Mouse (Mus musculus): ENCODE data around the gene N4bp3. TPM values are rescaled to one million over a fixed set of nuclear protein-coding genes. Genes with fewer than 3 reads are reported as not detected.

Gene N4bp3
- polyA plus RNA-seq, 1 experiment from 2014 or later = 22.3 TPM

DNA sequence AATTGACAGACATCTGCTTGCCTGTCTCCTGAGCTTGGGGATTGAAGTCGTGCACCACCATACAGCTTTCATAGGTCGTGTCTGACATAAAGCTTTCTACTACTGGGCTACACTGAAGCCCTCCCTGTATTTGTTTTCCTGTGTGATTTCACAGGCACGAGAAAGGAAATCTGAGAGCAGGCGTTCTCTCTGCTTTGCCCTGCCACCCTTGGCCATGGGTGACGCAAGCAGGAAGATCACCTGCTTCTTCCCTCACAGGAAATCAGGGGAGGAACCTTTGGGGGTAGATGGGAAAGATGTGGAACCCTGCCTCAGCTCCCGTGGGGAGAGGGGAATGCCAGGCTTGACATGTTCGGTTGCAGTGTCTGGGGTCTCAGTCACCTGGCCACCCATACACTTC lies 7.6 kb upstream of the N4bp3 start:
- H3K27me3 ChIP-seq (ENCODE audit: control insufficient read depth, insufficient read depth, low read depth, low read length) = no peaks in the 10 kb centered on the region
- WGBS = 74% methylated on average over 7 of the region's 7 CpGs
- no peaks in the 10 kb centered on the region for H3K9me3 ChIP-seq (replicated peaks; ENCODE audit: control insufficient read depth, low read length, poor library complexity, severe bottlenecking)
- H3K4me2 ChIP-seq (ENCODE audit: low read length) = no peak overlapping the region
- no peak overlapping the region for H3K9ac ChIP-seq (ENCODE audit: low read depth, low read length)
- H3K4me1 ChIP-seq (ENCODE audit: control insufficient read depth, insufficient read depth, low read length) = no peaks in the 10 kb centered on the region
- no peak overlapping the region for H3K27ac ChIP-seq (ENCODE audit: low read length)
- no peak overlapping the region for H3K4me3 ChIP-seq (ENCODE audit: low read depth, low read length)
- no peaks in the 10 kb centered on the region for H3K36me3 ChIP-seq (ENCODE audit: control insufficient read depth, insufficient read depth, low read length)
- no peak for ATAC-seq

DNA sequence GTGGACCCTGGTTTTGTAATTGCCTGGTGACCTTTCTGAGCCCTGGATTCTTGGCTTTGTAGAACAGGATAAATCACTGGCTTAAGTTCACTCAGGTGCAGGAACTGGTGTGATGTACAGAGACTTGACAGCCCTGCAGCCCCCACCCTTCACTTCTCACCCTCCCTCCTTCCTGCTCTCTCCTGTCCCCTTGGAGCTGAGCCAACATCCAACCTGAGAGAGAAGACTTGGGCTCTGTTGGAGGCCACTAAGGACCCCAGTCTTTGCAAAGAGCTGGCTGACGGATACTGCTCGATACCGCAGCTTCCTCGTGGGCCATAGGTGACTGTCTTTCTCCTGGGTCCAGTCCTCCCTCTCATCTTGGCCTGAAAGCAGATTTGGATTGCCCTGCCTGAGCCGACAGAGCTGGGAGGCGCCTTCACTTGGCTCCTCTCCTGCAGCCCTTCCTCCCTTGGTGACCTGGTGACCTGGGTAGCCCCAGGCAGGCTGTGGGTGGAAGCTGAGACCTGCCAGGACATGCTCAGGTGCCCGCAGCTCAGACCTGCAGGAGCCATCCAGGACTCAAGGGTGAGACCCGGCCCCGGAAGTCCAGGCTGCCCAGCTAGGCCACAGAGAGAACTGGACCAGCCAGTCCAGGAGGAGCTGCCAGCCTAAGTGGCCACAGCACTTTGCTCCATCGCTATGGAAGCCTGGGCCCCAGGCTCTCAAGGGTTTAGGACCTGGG lies 6.3 kb upstream of the N4bp3 start:
- 86% methylated on average over 10 of the region's 10 CpGs for WGBS
- Histone ChIP-seq H3K4me2 (ENCODE audit: low read length) (no peak overlapping the region), H3K4me3 (ENCODE audit: low read depth, low read length) (no peak overlapping the region), H3K27ac (ENCODE audit: low read length) (no peak overlapping the region), H3K36me3 (ENCODE audit: control insufficient read depth, insufficient read depth, low read length) (no peaks in the 10 kb centered on the region), H3K9me3 (replicated peaks; ENCODE audit: control insufficient read depth, low read length, poor library complexity, severe bottlenecking) (no peaks in the 10 kb centered on the region), H3K4me1 (ENCODE audit: control insufficient read depth, insufficient read depth, low read length) (no peaks in the 10 kb centered on the region), H3K27me3 (ENCODE audit: control insufficient read depth, insufficient read depth, low read depth, low read length) (no peaks in the 10 kb centered on the region), H3K9ac (ENCODE audit: low read depth, low read length) (no peak overlapping the region)
- ATAC-seq = no peak

DNA sequence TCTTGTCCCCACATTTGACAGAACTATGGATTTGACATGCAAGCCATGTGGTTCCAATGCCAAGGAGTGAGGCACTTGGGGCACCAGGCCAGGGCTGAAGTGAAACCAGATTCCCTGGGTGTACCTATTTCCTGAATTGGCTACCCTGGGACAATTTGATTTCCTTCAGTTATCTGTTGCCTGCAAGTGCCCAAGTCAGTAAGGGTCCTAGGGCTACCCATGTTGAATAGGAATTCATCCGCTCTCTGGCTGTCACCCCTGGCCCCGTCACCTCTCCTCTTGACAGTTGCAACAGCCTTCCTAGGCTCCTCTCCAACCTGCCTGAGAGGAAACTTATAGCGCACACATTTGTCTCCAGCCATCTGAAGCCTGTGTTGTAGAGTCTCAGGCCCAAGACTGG lies 4.2 kb upstream of the N4bp3 start:
- no peaks in the 10 kb centered on the region; the same call in 1 of the 2 replicates for H3K27me3 ChIP-seq (ENCODE audit: control insufficient read depth, insufficient read depth, low read depth, low read length)
- no peak overlapping the region for H3K9ac ChIP-seq (ENCODE audit: low read depth, low read length)
- no peaks in the 10 kb centered on the region for H3K9me3 ChIP-seq (replicated peaks; ENCODE audit: control insufficient read depth, low read length, poor library complexity, severe bottlenecking)
- H3K36me3 ChIP-seq (ENCODE audit: control insufficient read depth, insufficient read depth, low read length) = no peaks in the 10 kb centered on the region
- H3K4me1 ChIP-seq (ENCODE audit: control insufficient read depth, insufficient read depth, low read length) = peaks cover 3% of the 10 kb centered on the region
- H3K27ac ChIP-seq (ENCODE audit: low read length) = no peak overlapping the region
- H3K4me3 ChIP-seq (ENCODE audit: low read depth, low read length) = no peak overlapping the region
- ATAC-seq = no peak
- H3K4me2 ChIP-seq (ENCODE audit: low read length) = no peak overlapping the region
- WGBS = 95% methylated on average over 3 of the region's 3 CpGs

DNA sequence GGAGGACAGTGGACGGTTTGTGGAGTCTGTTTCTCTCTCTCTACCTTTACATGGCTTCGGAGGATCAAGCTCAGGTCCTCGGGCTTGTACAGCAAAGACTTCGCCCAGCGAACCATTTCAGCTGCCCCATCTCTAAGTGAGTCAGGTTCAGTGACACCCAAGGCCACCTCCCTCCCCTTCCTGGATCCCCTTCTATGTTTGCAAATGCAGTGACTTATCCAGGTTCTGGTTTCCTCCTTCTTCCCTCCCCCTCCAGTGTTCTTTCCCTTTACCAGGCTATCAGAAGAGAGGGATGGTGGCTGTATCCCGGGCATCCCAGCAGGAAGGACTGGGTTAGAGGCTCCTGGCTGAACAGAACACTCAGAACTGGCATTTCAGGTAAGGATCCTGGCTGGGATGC lies 3.1 kb upstream of the N4bp3 start:
- no peak overlapping the region for H3K27ac ChIP-seq (ENCODE audit: low read length)

DNA sequence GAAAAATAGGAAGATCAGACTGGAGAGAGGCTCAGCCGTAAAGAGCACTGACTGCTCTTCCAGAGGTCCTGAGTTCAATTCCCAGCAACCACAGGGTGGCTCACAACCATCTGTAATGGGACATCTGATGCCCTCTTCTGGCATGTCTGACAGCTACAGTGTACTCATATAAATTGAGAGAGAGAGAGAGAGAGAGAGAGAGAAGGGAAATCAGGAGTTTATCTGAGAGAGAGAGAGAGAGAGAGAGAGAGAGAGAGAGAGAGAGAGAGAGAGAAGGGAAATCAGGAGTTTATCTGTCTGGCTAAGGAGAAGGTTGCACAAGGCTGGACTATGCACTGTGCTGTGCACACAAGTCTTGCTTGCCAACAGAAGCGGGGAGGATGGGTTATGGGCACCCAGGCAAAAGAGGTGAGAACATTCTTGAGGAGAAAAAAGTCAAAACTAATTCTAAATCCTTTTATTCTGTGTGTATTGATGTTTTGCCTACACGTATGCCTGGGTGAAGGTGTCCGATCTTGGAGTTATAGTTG lies 2.3 kb upstream of the N4bp3 start:
- Histone ChIP-seq H3K36me3 (ENCODE audit: control insufficient read depth, insufficient read depth, low read length) (no peaks in the 10 kb centered on the region), H3K27ac (ENCODE audit: low read length) (no peak overlapping the region), H3K9me3 (replicated peaks; ENCODE audit: control insufficient read depth, low read length, poor library complexity, severe bottlenecking) (no peaks in the 10 kb centered on the region), H3K9ac (ENCODE audit: low read depth, low read length) (no peak overlapping the region), H3K4me2 (ENCODE audit: low read length) (no peak overlapping the region), H3K4me1 (ENCODE audit: control insufficient read depth, insufficient read depth, low read length) (peaks cover 14% of the 10 kb centered on the region), H3K27me3 (ENCODE audit: control insufficient read depth, insufficient read depth, low read depth, low read length) (peaks cover 6% of the 10 kb centered on the region; the same call in 1 of the 2 replicates), H3K4me3 (ENCODE audit: low read depth, low read length) (no peak overlapping the region)
- WGBS = 90% methylated on average over 4 of the region's 4 CpGs
- ATAC-seq = no peak

More for the DNA sequence above, 3.1 kb upstream of the N4bp3 start:
- H3K4me1 ChIP-seq (ENCODE audit: control insufficient read depth, insufficient read depth, low read length) = peaks cover 13% of the 10 kb centered on the region
- no peak for ATAC-seq
- no peak overlapping the region for H3K9ac ChIP-seq (ENCODE audit: low read depth, low read length)
- H3K4me3 ChIP-seq (ENCODE audit: low read depth, low read length) = no peak overlapping the region
- 85% methylated on average over 6 of the region's 6 CpGs for WGBS
- no peak overlapping the region for H3K4me2 ChIP-seq (ENCODE audit: low read length)
- no peaks in the 10 kb centered on the region for H3K36me3 ChIP-seq (ENCODE audit: control insufficient read depth, insufficient read depth, low read length)
- peaks cover 6% of the 10 kb centered on the region; the same call in 1 of the 2 replicates for H3K27me3 ChIP-seq (ENCODE audit: control insufficient read depth, insufficient read depth, low read depth, low read length)
- H3K9me3 ChIP-seq (replicated peaks; ENCODE audit: control insufficient read depth, low read length, poor library complexity, severe bottlenecking) = no peaks in the 10 kb centered on the region

DNA sequence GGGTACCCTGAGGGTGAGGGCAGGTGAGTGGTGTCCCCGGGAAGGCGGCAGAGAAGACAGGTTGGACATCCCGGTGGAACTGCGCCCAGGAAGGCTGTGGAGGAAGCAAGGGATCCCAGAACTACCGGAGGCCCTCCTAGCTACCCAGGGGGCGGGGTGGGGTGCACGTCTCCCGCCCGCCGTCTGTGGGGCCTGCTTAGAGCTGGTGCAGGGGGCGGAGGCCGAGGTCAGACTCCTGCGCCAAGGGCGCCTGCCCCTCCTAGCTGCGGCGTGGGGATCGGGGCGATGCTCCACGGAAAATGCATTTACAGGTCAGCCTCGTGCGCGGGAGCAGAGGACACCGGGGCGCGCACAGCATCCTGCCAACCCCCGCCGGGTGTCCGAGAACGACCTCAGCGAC lies 381 bp downstream of the N4bp3 start:
- peaks cover 14% of the 10 kb centered on the region for H3K4me1 ChIP-seq (ENCODE audit: control insufficient read depth, insufficient read depth, low read length)
- WGBS = 2% methylated on average over 28 of the region's 30 CpGs

DNA sequence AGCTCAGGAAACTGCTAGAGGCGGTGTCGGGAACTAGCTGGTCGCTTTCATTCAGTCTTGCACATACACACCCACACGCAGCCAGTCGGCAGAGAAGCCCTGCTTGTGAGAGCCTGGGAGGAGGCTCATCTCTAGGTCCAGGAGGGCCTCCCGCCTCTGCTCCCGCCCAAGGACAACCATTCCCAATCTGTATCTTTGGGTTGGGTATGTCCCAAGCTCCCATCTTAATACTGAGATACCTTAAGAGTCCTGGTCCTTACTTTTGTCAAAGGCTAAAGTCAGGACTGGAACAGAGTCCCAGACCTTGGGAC lies 798 bp downstream of the N4bp3 start:
- Histone ChIP-seq H3K4me1 (ENCODE audit: control insufficient read depth, insufficient read depth, low read length) (peaks cover 14% of the 10 kb centered on the region), H3K4me2 (ENCODE audit: low read length) (peak overlapping the region; percentile 95), H3K36me3 (ENCODE audit: control insufficient read depth, insufficient read depth, low read length) (peaks cover 3% of the 10 kb centered on the region), H3K27ac (ENCODE audit: low read length) (no peak overlapping the region), H3K9ac (ENCODE audit: low read depth, low read length) (peak overlapping the region; percentile 82), H3K4me3 (ENCODE audit: low read depth, low read length) (peak overlapping the region; percentile 77), H3K27me3 (ENCODE audit: control insufficient read depth, insufficient read depth, low read depth, low read length) (peaks cover 6% of the 10 kb centered on the region; the same call in 1 of the 2 replicates), H3K9me3 (replicated peaks; ENCODE audit: control insufficient read depth, low read length, poor library complexity, severe bottlenecking) (no peaks in the 10 kb centered on the region)
- ATAC-seq = no peak
- 7% methylated on average over 7 of the region's 7 CpGs for whole genome bisulfite sequencing

More for the DNA sequence above, 381 bp downstream of the N4bp3 start:
- H3K36me3 ChIP-seq (ENCODE audit: control insufficient read depth, insufficient read depth, low read length) = peaks cover 2% of the 10 kb centered on the region
- no peak overlapping the region; the same call in 1 of the 2 replicates for H3K27ac ChIP-seq (ENCODE audit: low read length)
- peak; percentile 43; the same call in 1 of the 2 replicates for ATAC-seq
- H3K4me2 ChIP-seq (ENCODE audit: low read length) = peak overlapping the region; percentile 95
- H3K4me3 ChIP-seq (ENCODE audit: low read depth, low read length) = peak overlapping the region; percentile 77
- H3K27me3 ChIP-seq (ENCODE audit: control insufficient read depth, insufficient read depth, low read depth, low read length) = peaks cover 6% of the 10 kb centered on the region; the same call in 1 of the 2 replicates
- no peaks in the 10 kb centered on the region for H3K9me3 ChIP-seq (replicated peaks; ENCODE audit: control insufficient read depth, low read length, poor library complexity, severe bottlenecking)
- H3K9ac ChIP-seq (ENCODE audit: low read depth, low read length) = peak overlapping the region; percentile 82

DNA sequence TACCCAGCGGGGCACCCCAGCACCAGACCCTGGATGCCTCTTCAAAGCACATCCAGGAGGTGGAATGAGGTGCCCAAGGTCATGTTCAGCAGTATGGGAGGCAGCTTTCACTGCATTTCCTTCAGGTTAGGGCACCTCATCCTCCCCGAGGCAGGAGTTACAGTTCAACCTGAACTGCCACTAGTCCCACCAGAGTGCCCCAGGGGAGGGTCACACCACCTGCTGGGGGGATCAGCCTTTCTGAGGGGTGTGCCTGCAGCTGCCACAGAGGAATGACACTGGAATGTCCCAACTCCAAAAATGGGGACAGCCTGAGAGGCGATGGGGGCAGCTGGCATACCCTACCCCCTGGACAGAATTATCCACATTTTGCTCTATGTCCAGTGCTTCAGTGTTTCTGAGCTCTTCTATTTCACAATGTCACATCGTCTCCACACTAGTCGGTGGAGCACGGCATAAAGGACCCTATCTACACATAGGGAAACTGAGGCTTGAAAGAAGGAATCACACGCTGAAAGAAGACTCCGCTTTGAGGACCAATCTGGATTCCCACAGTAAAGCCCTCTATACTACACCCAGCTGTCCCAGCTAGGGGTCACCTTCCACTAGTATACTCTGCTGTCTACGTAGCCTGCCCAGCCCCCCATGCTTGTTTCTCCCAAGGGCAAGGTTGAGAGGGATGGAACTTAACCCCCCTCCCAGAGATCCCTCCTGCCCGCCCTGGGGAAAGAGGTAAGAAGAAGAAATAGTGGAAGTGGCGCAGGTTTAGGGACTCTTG lies 1.3 kb downstream of the N4bp3 start:
- peak overlapping the region; percentile 77 for H3K4me3 ChIP-seq (ENCODE audit: low read depth, low read length)
- H3K36me3 ChIP-seq (ENCODE audit: control insufficient read depth, insufficient read depth, low read length) = peaks cover 3% of the 10 kb centered on the region
- WGBS = 27% methylated on average over 11 of the region's 11 CpGs
- no peak for ATAC-seq
- peaks cover 14% of the 10 kb centered on the region for H3K4me1 ChIP-seq (ENCODE audit: control insufficient read depth, insufficient read depth, low read length)
- H3K4me2 ChIP-seq (ENCODE audit: low read length) = peak overlapping the region; percentile 95
- no peaks in the 10 kb centered on the region for H3K9me3 ChIP-seq (replicated peaks; ENCODE audit: control insufficient read depth, low read length, poor library complexity, severe bottlenecking)
- peak overlapping the region; percentile 82 for H3K9ac ChIP-seq (ENCODE audit: low read depth, low read length)
- no peak overlapping the region for H3K27ac ChIP-seq (ENCODE audit: low read length)
- peaks cover 6% of the 10 kb centered on the region; the same call in 1 of the 2 replicates for H3K27me3 ChIP-seq (ENCODE audit: control insufficient read depth, insufficient read depth, low read depth, low read length)

DNA sequence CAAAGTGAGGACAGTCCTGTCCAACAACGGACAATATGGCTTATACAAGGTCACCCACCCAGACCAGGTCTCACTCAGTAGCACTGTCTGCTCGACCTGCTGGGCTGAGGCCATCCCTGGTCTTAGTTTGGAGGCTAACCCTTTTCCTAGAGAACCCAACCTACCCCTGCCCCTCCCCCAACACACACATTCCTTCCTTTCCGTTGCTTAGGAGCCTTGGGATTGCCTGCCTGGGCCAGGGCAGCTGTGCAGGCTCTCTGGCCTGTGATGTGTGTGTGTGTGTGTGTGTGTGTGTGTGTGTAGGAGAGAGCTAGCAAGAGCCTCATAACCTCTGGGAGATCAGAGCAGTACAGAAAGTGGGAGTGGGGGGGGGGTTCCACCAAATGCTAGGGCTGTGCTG lies 2.1 kb downstream of the N4bp3 start:
- H3K4me2 ChIP-seq (ENCODE audit: low read length) = peak overlapping the region; percentile 95; the same call in 1 of the 2 replicates
- no peak overlapping the region for H3K27ac ChIP-seq (ENCODE audit: low read length)
- peaks cover 14% of the 10 kb centered on the region for H3K4me1 ChIP-seq (ENCODE audit: control insufficient read depth, insufficient read depth, low read length)
- no peak for ATAC-seq
- H3K36me3 ChIP-seq (ENCODE audit: control insufficient read depth, insufficient read depth, low read length) = peaks cover 5% of the 10 kb centered on the region
- peaks cover 6% of the 10 kb centered on the region; the same call in 1 of the 2 replicates for H3K27me3 ChIP-seq (ENCODE audit: control insufficient read depth, insufficient read depth, low read depth, low read length)
- H3K4me3 ChIP-seq (ENCODE audit: low read depth, low read length) = no peak overlapping the region
- 11% methylated on average over 3 of the region's 3 CpGs for WGBS
- no peaks in the 10 kb centered on the region for H3K9me3 ChIP-seq (replicated peaks; ENCODE audit: control insufficient read depth, low read length, poor library complexity, severe bottlenecking)
- peak overlapping the region; percentile 4; the same call in 1 of the 2 replicates for H3K9ac ChIP-seq (ENCODE audit: low read depth, low read length)

Data from midbrain, embryonic 16.5 days (tissue).